8 mouse cellular contexts compared by ENCODE assay signal in the genomic region with DNA sequence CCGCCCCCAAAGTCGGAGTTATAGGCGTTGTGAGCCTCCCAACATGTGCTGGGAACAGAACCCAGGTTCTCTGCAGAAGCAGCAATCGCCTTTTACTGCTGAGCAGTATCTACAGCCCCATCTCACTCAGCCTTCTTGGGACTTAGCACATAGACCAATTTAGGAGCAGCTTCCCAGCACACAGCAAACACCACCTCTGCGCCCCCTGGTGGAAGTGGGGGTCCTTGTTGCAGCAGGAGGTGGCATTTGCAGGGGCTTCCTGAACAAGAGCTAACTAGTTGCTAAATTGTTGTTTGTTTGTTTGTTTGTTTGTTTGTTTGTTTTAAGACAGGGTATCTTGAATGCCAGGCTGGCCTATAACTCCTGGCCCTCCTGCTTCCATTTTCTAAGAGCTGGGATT. TPM values are rescaled to one million over a fixed set of nuclear protein-coding genes. Genes with fewer than 3 reads are reported as not detected.
A peak's percentile ranks its signal among the peaks of the same experiment; 100 is the strongest.
DNase-seq lines count a peak whose midpoint lies in the region; ATAC-seq and TF ChIP-seq lines count a peak whose summit lies in the region.

No protein-coding gene starts in this region.

- no peak for TF ChIP-seq POLR2A in olfactory bulb, adult 2 months (IDR thresholded peaks at IDR 0.05; ENCODE audit: insufficient read depth, low read depth, low read length)

- H3K4me2 ChIP-seq in intestine, embryonic 14.5 days (ENCODE audit: low read length): no peak overlapping the region
- H3K4me2 ChIP-seq in intestine, embryonic 15.5 days (replicated peaks): no peak overlapping the region

- H3K27me3 ChIP-seq in intestine, embryonic 14.5 days (replicated peaks; ENCODE audit: control insufficient read depth, insufficient read depth, low read length): 0 out of 2 replicates have a peak, but pooled peaks cover 3% of the 10 kb centered on the region
- H3K27me3 ChIP-seq in intestine, embryonic 15.5 days (replicated peaks): peaks cover 2% of the 10 kb centered on the region; the same call in 1 of the 2 replicates

- H3K9ac ChIP-seq in intestine, embryonic 14.5 days (ENCODE audit: low read length): no peak overlapping the region
- H3K9ac ChIP-seq in intestine, embryonic 15.5 days: no peak overlapping the region

- peak; percentile 90 for DNase-seq in intestine, embryonic 14.5 days (ENCODE audit: low spot score)
- peak; percentile 82 to 84 for DNase-seq in B cell, adult 2 months
- DNase-seq in Muller cell, postnatal 12 days (ENCODE audit: inconsistent ontology term): peak; percentile 66
- DNase-seq in embryo, embryonic 11 days: peak; percentile 79
- DNase-seq in kidney, postnatal 4 days: peak; percentile 88 to 89
- DNase-seq in urinary bladder, postnatal 36 days (ENCODE audit: low spot score in 2 of 2): peak; percentile 45 to 68

- no peaks in the 10 kb centered on the region for H3K36me3 ChIP-seq in intestine, embryonic 14.5 days (ENCODE audit: control insufficient read depth, insufficient read depth, low read length)
- H3K36me3 ChIP-seq in intestine, embryonic 15.5 days: no peaks in the 10 kb centered on the region

- 26% methylated on average over 5 of the region's 5 CpGs for WGBS in intestine, embryonic 14.5 days
- WGBS in intestine, embryonic 15.5 days: 32% methylated on average over 5 of the region's 5 CpGs
- WGBS in olfactory bulb, adult 2 months: 38% methylated on average over 5 of the region's 5 CpGs

- ATAC-seq in intestine, embryonic 14.5 days (replicated peaks; ENCODE audit: low FRiP score, low TSS enrichment, low read depth): no peak
- ATAC-seq in intestine, embryonic 15.5 days: no peak

- H3K27ac ChIP-seq in intestine, embryonic 14.5 days (ENCODE audit: low read depth): no peak overlapping the region
- H3K27ac ChIP-seq in intestine, embryonic 15.5 days: no peak overlapping the region
- H3K27ac ChIP-seq in olfactory bulb, adult 2 months (ENCODE audit: insufficient read depth, low read depth, low read length): no peak overlapping the region

- TF ChIP-seq CTCF in olfactory bulb, adult 2 months (IDR thresholded peaks at IDR 0.05; ENCODE audit: insufficient read depth, low read depth, low read length): peak; percentile 60; the same call in 1 of the 2 replicates

- H3K4me1 ChIP-seq in intestine, embryonic 14.5 days (replicated peaks; ENCODE audit: control insufficient read depth, insufficient read depth, low read length): no peaks in the 10 kb centered on the region
- no peaks in the 10 kb centered on the region for H3K4me1 ChIP-seq in intestine, embryonic 15.5 days (replicated peaks)
- no peaks in the 10 kb centered on the region for H3K4me1 ChIP-seq in olfactory bulb, adult 2 months (ENCODE audit: control insufficient read depth, insufficient read depth, low read length)

- H3K9me3 ChIP-seq in intestine, embryonic 14.5 days (ENCODE audit: control insufficient read depth, low read length): peaks cover 6% of the 10 kb centered on the region; the same call in 1 of the 2 replicates
- H3K9me3 ChIP-seq in intestine, embryonic 15.5 days: no peaks in the 10 kb centered on the region

- H3K4me3 ChIP-seq in intestine, embryonic 14.5 days (ENCODE audit: low read depth, low read length): no peak overlapping the region
- no peak overlapping the region for H3K4me3 ChIP-seq in intestine, embryonic 15.5 days (replicated peaks)
- H3K4me3 ChIP-seq in olfactory bulb, adult 2 months (ENCODE audit: insufficient read depth, low read depth, low read length): no peak overlapping the region

RNA-seq across cellular contexts. Expression of a gene that starts 11.7 kb away (rescaled TPM):
- not detected in 2 replicates for polyA plus RNA-seq in intestine, embryonic 14.5 days (2014; fragmentation: Nextera tagmentation; extraction: Ambion mirVana)
- polyA plus RNA-seq in intestine, embryonic 15.5 days (2015; fragmentation: Nextera tagmentation; extraction: Ambion mirVana): 0.08 TPM in 1 of 2 replicates, not detected in the other
- not detected in 2 replicates for polyA plus RNA-seq in olfactory bulb, adult 2 months (2012; ENCODE audit: insufficient read depth, insufficient read length, low replicate concordance, missing spikeins)

RNA-seq across cellular contexts. Expression of a gene that starts 20.1 kb away (rescaled TPM):
- not detected in 2 replicates for polyA plus RNA-seq in intestine, embryonic 14.5 days (2014; fragmentation: Nextera tagmentation; extraction: Ambion mirVana)
- polyA plus RNA-seq in intestine, embryonic 15.5 days (2015; fragmentation: Nextera tagmentation; extraction: Ambion mirVana): not detected in 2 replicates
- not detected in 2 replicates for polyA plus RNA-seq in olfactory bulb, adult 2 months (2012; ENCODE audit: insufficient read depth, insufficient read length, low replicate concordance, missing spikeins)

RNA-seq across cellular contexts. Expression of a gene that starts 31.3 kb away (rescaled TPM):
- polyA plus RNA-seq in intestine, embryonic 14.5 days (2014; fragmentation: Nextera tagmentation; extraction: Ambion mirVana): not detected in 2 replicates
- 0.13 TPM in 1 of 2 replicates, not detected in the other for polyA plus RNA-seq in intestine, embryonic 15.5 days (2015; fragmentation: Nextera tagmentation; extraction: Ambion mirVana)
- not detected in 2 replicates for polyA plus RNA-seq in olfactory bulb, adult 2 months (2012; ENCODE audit: insufficient read depth, insufficient read length, low replicate concordance, missing spikeins)

RNA-seq across cellular contexts. Expression of a gene that starts 44.5 kb away (rescaled TPM):
- 71.1 and 79.3 TPM in 2 replicates for polyA plus RNA-seq in intestine, embryonic 14.5 days (2014; fragmentation: Nextera tagmentation; extraction: Ambion mirVana)
- polyA plus RNA-seq in intestine, embryonic 15.5 days (2015; fragmentation: Nextera tagmentation; extraction: Ambion mirVana): 84.2 and 86.4 TPM in 2 replicates
- polyA plus RNA-seq in olfactory bulb, adult 2 months (2012; ENCODE audit: insufficient read depth, insufficient read length, low replicate concordance, missing spikeins): 568 TPM in 1 of 2 replicates, not detected in the other

RNA-seq across cellular contexts. Expression of a gene that starts 53.5 kb away (rescaled TPM):
- not detected in 2 replicates for polyA plus RNA-seq in intestine, embryonic 14.5 days (2014; fragmentation: Nextera tagmentation; extraction: Ambion mirVana)
- polyA plus RNA-seq in intestine, embryonic 15.5 days (2015; fragmentation: Nextera tagmentation; extraction: Ambion mirVana): not detected in 2 replicates
- not detected in 2 replicates for polyA plus RNA-seq in olfactory bulb, adult 2 months (2012; ENCODE audit: insufficient read depth, insufficient read length, low replicate concordance, missing spikeins)
